Mouse (Mus musculus): ENCODE measurements around the gene Chst10. TPM values are rescaled to one million over a fixed set of nuclear protein-coding genes. Genes with fewer than 3 reads are reported as not detected.

Gene Chst10
- polyA plus RNA-seq, 1 experiment from 2014 or later: 6.4 TPM

DNA sequence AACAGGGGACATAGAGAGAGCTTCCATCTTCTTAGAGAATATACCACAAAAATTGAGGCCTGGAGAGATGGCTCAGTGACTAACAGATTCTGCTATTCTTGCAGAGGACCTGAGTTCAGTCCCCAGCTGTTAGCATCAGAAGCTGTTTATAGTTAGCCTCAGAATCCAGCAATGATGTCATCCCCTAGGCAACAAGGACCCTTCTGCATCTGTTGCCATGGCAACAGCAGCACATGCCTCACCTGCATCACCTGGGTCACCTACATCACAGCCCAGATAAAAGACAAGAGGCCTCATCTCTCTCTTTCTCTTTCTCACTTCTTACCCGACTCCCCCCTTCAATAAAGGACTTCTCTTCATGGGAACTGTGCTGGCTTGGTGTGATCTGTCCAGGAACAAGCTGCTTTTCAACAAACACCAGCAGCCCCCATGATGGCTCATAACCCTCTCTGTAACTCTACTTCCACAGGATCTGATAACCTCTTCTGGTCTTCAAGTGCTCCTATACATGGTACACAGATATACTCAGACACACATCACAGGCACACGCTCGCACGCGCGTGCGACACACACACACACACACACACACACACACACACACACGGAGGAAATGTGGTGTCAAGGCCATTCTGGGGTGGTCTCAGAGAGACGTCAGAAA lies 37.0 kb downstream of the Chst10 start:
- no peak overlapping the region for H3K4me3 ChIP-seq
- no peaks in the 10 kb centered on the region for H3K9me3 ChIP-seq
- no peak overlapping the region for H3K27ac ChIP-seq
- DNase-seq (ENCODE audit: low spot score): no peak
- H3K36me3 ChIP-seq: no peaks in the 10 kb centered on the region
- 80% methylated on average over 9 of the region's 9 CpGs for WGBS
- H3K27me3 ChIP-seq (ENCODE audit: insufficient read depth, poor library complexity, severe bottlenecking): no peaks in the 10 kb centered on the region
- H3K4me1 ChIP-seq: no peaks in the 10 kb centered on the region

DNA sequence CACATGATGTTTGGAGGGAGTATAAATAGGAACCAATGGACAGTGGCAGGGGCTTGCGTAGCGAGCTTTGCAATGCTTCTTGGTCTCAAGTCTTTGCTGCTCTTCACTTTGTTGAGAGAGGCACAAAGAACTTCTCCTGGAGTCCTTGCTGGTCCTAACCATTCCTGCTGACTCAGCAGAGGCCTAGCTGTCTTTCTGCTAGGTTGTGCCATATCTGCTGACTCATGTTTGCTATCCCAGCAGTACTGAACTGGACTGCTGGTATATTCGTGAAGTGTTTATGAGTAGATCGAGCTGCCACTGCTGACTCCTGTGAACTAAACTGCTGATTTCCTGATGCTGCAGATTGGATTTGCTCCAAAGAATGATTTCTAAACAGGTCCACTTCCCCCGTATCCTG lies 37.8 kb downstream of the Chst10 start:
- no peak for DNase-seq (ENCODE audit: low spot score)
- 75% methylated on average over 5 of the region's 5 CpGs for WGBS
- H3K4me1 ChIP-seq: no peaks in the 10 kb centered on the region
- no peaks in the 10 kb centered on the region for H3K27me3 ChIP-seq (ENCODE audit: insufficient read depth, poor library complexity, severe bottlenecking)
- H3K4me3 ChIP-seq: no peak overlapping the region
- no peaks in the 10 kb centered on the region for H3K36me3 ChIP-seq
- H3K9me3 ChIP-seq: no peaks in the 10 kb centered on the region
- no peak overlapping the region for H3K27ac ChIP-seq

DNA sequence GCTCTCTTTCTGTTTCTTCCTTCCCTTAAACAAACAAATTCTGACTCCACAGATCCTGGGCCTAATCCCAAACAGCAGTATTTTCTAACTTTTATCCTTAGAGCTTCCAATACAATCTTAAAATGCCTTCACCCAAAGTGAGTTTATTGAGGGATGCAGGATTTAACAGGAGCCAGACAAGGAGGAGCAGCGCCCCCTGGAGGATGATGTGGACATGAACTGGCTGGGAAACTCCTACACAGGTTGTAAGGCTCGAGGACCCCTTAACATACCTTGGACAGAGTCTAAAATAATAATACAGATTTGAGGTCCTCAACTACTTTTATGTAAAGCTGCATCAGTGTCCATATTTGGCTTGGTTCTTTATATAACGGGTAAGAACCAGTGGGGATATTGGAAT lies 41.8 kb downstream of the Chst10 start:
- no peak overlapping the region for H3K4me3 ChIP-seq
- H3K36me3 ChIP-seq: no peaks in the 10 kb centered on the region
- WGBS: 13% methylated on average over 3 of the region's 3 CpGs
- H3K4me1 ChIP-seq: no peaks in the 10 kb centered on the region
- no peaks in the 10 kb centered on the region; the same call in 1 of the 2 replicates for H3K27me3 ChIP-seq (ENCODE audit: insufficient read depth, poor library complexity, severe bottlenecking)
- no peak for DNase-seq (ENCODE audit: low spot score)
- no peak overlapping the region for H3K27ac ChIP-seq
- H3K9me3 ChIP-seq: no peaks in the 10 kb centered on the region

DNA sequence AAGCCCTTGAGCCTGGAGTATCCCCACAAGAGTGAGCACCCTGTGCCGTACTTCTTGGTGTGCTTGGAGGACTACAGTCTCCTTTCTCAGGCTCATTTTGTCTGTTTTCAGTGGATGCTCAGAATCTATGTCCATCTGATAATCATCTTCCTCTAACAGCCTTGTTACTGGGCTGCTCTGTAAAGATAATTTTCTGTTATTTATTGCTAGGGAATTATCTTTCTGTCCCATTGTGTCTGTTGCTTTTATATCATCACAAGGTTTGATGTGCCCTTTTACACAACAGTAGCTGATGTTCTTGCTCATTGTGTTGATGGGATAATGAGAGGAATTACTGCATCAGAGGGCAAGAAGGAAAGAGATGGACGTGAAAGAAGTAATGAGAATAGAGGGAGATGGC lies 45.7 kb downstream of the Chst10 start:
- Histone ChIP-seq H3K36me3 (no peaks in the 10 kb centered on the region), H3K4me3 (no peak overlapping the region), H3K27me3 (ENCODE audit: insufficient read depth, poor library complexity, severe bottlenecking) (peaks cover 6% of the 10 kb centered on the region; the same call in 1 of the 2 replicates), H3K27ac (no peak overlapping the region), H3K4me1 (no peaks in the 10 kb centered on the region), H3K9me3 (no peaks in the 10 kb centered on the region)
- no peak for DNase-seq (ENCODE audit: low spot score)
- 74% methylated on average over 2 of the region's 2 CpGs for WGBS

DNA sequence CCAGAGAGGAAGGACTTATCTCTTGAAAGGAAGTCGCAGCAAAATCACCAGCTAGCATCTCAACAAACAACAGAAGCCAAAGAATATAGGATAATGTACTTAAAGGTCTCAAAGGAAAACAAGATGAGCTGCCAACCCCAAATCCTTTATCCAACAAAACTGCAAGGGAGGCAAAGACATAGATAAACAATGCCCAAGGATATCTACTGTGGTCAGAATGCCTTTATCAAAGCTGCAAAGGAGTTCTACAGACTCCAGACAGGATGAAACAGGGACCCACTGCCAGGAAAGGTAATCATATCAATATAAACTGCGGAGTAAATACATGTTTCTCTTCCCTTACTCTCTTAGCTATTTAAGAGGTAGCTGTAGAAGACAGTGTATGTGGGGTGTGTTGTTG lies 47.3 kb downstream of the Chst10 start:
- no peak overlapping the region for H3K27ac ChIP-seq
- no peaks in the 10 kb centered on the region for H3K9me3 ChIP-seq
- H3K27me3 ChIP-seq (ENCODE audit: insufficient read depth, poor library complexity, severe bottlenecking): peaks cover 6% of the 10 kb centered on the region; the same call in 1 of the 2 replicates
- H3K36me3 ChIP-seq: no peaks in the 10 kb centered on the region
- no peak for DNase-seq (ENCODE audit: low spot score)
- H3K4me1 ChIP-seq: no peaks in the 10 kb centered on the region
- 57% methylated on average over 2 of the region's 2 CpGs for WGBS
- H3K4me3 ChIP-seq: no peak overlapping the region

DNA sequence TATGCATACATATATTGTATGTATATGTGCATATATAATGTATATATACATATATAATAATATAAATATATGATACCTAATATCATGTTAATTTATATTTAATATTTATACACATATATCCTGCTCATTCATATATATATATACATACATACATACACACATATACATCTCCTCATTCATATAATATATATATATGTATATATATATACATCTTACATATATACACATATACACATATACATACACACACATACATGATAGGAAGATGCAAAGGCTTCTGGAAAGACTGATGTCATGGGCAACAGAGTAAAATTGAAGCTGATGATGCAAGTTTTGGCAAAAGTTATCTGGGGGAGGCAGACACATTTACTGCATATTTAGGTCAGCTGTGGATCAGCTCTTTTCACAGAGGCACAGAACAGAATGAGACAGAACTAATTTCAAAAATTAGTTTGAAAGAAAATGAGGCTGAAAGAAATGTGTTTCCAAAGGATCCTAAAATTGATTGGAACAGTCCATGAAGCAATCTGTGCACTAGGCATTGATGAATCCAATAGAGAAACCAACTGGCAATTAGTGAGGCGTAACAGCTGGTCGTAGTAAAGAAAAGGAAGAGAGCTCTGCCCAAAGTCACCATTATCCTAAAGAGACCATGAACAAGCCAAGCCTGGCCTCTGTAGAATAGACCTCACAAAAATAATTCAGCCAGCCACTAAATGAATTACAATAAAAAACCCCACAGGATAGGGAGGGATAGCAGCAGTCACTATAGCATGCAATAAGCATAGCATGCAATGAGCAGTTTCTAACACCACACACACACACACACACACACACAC lies 49.3 kb downstream of the Chst10 start:
- H3K9me3 ChIP-seq: no peaks in the 10 kb centered on the region
- H3K27ac ChIP-seq: no peak overlapping the region
- peaks cover 6% of the 10 kb centered on the region; the same call in 1 of the 2 replicates for H3K27me3 ChIP-seq (ENCODE audit: insufficient read depth, poor library complexity, severe bottlenecking)
- no peaks in the 10 kb centered on the region for H3K36me3 ChIP-seq
- H3K4me1 ChIP-seq: no peaks in the 10 kb centered on the region
- WGBS: 89% methylated on average over 2 of the region's 2 CpGs
- H3K4me3 ChIP-seq: no peak overlapping the region
- no peak for DNase-seq (ENCODE audit: low spot score)

DNA sequence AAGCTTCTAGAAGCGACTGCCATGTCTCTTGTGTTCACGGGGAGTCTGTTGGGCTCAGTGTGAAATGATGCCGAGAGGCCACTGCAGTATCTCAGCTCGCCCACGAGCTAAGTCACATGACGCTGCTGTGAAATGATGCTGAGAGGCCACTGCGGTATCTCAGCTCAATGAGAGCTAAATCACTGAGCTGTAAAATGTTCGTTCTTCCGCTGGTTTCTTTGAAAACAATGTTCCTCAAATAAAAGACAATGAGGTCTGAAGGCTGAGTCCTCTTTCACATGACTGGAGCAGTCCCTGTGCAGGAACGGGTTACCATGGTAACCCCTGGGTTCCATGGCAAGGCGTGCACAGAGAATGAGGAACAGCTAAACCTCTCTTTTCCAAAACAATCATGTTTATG lies 50.0 kb downstream of the Chst10 start:
- DNase-seq (ENCODE audit: low spot score): no peak
- Histone ChIP-seq H3K4me1 (no peaks in the 10 kb centered on the region), H3K36me3 (no peaks in the 10 kb centered on the region), H3K27me3 (ENCODE audit: insufficient read depth, poor library complexity, severe bottlenecking) (0 out of 2 replicates have a peak, but pooled peaks cover 6% of the 10 kb centered on the region), H3K27ac (no peak overlapping the region), H3K4me3 (no peak overlapping the region), H3K9me3 (no peaks in the 10 kb centered on the region)
- WGBS: 74% methylated on average over 11 of the region's 11 CpGs

DNA sequence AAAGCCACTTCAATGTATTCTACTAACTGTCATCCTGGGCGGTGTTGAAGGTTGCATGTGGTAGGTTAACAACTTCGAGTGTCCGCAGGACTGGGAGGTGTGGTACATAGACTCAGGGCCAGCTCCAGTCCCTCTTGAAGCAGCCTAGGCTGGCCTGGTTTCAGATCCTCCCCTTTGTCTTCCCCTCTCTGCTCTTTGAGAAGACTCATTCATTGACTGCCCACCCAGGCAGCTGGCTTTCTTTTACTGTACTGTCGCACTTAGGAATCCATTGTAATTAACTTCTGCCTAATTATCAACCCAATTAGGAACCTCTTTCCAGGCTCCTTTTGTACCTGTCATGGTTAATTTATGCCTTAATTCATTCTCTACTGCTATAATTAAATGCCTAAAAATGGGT lies 54.7 kb downstream of the Chst10 start:
- no peaks in the 10 kb centered on the region for H3K9me3 ChIP-seq
- WGBS: 73% methylated on average over 4 of the region's 4 CpGs
- H3K27ac ChIP-seq: no peak overlapping the region
- no peak overlapping the region for H3K4me3 ChIP-seq
- no peak for DNase-seq (ENCODE audit: low spot score)
- no peaks in the 10 kb centered on the region for H3K36me3 ChIP-seq
- peaks cover 14% of the 10 kb centered on the region for H3K27me3 ChIP-seq (ENCODE audit: insufficient read depth, poor library complexity, severe bottlenecking)
- no peaks in the 10 kb centered on the region for H3K4me1 ChIP-seq

DNA sequence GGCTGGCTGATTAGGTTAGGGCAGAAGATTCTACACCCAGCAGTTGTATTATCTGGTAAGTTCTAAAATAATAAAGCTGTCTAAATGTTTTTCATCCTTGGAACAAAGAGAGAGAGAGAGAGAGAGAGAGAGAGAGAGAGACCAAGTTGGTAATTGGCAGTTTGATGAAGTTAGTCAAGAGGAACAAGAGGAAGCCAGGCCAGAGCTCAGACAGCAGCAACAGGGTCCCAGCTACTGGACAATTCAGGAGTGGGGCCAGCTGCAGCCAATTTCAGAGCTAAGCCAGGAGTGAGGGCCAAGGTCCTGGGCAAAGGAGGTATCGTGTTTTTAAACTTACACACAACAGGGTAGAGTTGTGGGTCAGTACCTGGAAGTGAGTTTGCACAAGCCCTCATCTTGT lies 55.1 kb downstream of the Chst10 start:
- Histone ChIP-seq H3K27ac (no peak overlapping the region), H3K4me1 (no peaks in the 10 kb centered on the region), H3K36me3 (no peaks in the 10 kb centered on the region), H3K4me3 (no peak overlapping the region), H3K27me3 (ENCODE audit: insufficient read depth, poor library complexity, severe bottlenecking) (peaks cover 18% of the 10 kb centered on the region), H3K9me3 (no peaks in the 10 kb centered on the region)
- DNase-seq (ENCODE audit: low spot score): no peak
- WGBS: 81% methylated on average over 1 of the region's 1 CpGs

DNA sequence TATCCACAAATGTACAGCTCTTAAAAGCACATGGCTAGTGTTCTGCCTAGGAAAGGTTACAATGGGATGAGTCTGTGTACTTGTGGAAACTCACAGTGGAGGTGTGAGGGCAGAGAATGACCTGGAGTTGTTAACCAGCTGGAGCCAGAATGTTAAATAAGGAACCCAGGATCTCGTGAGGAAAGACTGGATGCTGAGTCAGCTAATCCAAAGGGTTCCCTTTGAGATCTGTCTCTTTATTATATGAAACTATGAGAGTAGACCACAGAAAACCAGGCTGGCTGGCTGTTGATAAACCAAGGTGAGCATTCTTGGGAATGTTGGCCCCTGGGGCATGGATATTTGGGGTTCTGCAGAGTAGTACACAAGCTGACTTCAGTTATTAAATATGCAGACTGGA lies 58.0 kb downstream of the Chst10 start:
- Histone ChIP-seq H3K9me3 (no peaks in the 10 kb centered on the region), H3K4me1 (peaks cover 11% of the 10 kb centered on the region), H3K36me3 (no peaks in the 10 kb centered on the region), H3K4me3 (no peak overlapping the region), H3K27ac (no peak overlapping the region), H3K27me3 (ENCODE audit: insufficient read depth, poor library complexity, severe bottlenecking) (peaks cover 46% of the 10 kb centered on the region)
- 49% methylated on average over 1 of the region's 1 CpGs for WGBS
- no peak for DNase-seq (ENCODE audit: low spot score)

DNA sequence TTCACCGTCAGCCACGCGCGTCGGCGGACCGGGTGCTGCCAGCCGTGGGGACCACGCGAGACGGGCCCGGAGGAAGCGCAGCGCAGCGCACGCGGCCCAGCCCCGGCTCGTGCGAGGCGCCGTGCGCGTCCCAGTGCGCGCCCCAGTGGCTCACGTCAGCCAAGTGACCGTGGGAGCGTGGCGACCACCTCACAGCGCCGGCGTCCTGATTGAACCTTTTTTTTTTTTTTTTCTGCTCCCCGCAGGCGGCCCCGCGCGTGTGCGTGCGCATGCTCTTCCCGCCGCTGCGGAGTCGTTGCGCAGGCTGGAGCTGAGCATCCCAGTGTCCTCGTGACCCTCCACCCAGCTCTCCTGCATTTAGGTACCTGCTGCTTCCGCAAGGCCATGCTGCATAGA lies 61.5 kb downstream of the Chst10 start, which contains the start of gene Lonrf2:
Gene Lonrf2 (minus strand): TSS at position 235 of the 396 bp plus-strand sequence.
- Histone ChIP-seq H3K4me1 (peaks cover 11% of the 10 kb centered on the region), H3K9me3 (no peaks in the 10 kb centered on the region), H3K4me3 (peak within 1 kb of the TSS; percentile 74), H3K27me3 (ENCODE audit: insufficient read depth, poor library complexity, severe bottlenecking) (peaks cover 54% of the 10 kb centered on the region), H3K27ac (peak within 1 kb of the TSS; percentile 86), H3K36me3 (no peaks in the 10 kb centered on the region)
- WGBS: 2% methylated on average over 47 of the region's 47 CpGs
- DNase-seq (ENCODE audit: low spot score): no peak

DNA sequence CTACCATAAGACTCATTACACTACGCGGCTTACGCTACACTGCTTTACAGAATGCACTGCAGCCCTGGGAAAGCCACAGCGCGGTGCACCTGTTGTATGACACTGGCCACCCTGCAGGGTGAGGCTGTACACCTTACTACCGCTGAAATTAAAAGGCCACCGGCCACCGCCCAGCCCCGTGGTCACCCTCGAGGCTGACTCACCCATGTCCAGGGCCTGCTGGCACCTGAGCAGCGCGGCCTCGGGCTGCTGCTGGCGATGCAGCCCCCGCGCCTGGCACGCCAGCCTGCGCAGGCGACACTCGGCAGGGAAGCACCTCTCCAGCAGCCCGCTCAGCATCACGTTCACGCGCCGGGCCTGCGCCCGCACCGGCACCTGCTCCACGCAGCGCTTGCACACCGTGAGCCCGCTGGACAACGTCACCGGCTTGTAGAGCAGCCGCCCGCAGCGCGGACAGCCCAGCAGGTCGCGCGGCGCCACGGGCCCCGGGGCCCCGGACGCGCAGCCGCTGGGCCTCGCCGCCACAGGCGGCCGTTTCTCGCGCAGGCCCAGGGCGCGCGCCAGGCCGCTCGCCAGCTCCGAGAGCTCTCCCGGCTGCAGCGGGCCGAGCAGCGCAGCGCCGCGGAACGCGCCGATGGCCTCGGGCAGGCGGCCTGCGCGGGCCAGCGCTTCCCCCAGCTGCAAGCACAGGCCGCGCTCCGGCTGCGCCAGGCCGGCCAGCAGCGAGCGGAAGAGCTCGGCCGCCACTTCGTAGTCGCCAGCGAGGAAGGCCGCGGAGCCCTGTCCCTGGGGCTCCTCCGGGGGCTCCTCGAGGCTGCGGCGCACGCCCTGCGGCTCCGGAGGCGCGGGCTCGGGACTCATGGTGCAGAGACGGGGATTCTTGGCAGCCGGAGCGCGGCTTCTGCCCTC lies 62.1 kb downstream of the Chst10 start:
- Histone ChIP-seq H3K36me3 (no peaks in the 10 kb centered on the region), H3K4me3 (peak overlapping the region; percentile 74), H3K4me1 (peaks cover 11% of the 10 kb centered on the region), H3K27ac (peak overlapping the region; percentile 86), H3K9me3 (no peaks in the 10 kb centered on the region), H3K27me3 (ENCODE audit: insufficient read depth, poor library complexity, severe bottlenecking) (peaks cover 54% of the 10 kb centered on the region)
- 5% methylated on average over 103 of the region's 103 CpGs for WGBS
- no peak for DNase-seq (ENCODE audit: low spot score)
